Mouse (Mus musculus) ZHBTc4 (cell line): ENCODE results near the gene Psme4.
A peak's percentile ranks its signal among the peaks of the same experiment; 100 is the strongest.

Source experiments
- DNase-seq: peaks from one replicate; pipeline ENCODE4 v3.0.0-alpha.2; 2011; ENCODE audit warnings: low read depth, low spot score

Psme4 gene

DNA sequence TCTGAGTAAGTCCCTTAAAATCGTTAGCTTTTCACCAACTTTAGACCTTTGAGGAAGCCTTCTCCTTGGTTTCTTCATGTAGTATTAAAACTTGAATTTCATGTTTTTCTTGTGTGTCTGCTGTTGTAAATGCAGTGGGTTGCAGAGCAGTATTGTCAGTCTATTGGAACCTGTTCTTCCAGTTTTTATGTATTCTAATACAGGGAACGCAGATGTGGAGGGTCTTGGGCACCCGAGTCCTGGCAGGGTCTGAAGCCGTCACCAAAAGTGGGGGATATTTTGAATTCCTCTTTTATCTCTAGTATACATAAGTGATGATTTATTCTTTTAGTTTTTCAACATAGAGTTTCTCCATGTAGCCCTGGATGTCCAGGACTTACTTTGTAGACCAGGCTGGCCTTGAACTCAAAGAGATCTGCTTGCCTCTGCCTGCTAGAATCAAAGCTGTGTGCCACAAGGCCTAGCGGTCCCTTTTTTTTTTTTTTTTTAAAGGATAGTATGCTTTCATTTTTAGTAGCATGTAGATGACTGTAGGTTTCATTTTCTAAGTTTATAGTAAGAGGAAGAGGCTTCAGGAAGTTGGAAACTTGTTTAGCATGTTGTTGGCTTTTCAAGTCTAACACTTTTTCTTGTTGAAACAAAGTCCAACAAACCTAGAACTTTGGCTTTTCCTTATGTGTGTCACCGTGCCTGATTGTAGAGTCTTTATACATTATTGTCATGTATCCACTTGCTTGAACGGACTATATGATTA, 14.9 kb downstream of the Psme4 start:
- no peak for DNase-seq

DNA sequence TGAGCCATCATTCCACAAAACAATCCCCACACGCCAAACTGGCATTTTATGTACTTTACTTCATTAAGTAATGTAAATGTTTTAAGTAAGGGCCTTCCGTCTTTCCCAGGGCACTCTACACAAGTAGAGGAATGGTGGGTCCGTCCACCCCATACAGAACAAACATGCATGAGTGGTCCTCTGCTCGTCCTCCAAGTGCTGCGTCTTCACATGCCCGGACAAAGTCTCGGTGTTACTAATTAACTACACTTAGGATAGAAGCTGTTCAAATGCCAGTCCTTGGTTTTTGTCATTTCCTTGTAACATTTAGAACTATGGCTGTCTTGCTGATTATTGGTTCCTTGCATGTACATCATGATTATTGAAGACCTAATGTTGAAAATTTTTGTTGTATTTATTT, 21.2 kb downstream of the Psme4 start:
- DNase-seq, result peak; percentile 29

DNA sequence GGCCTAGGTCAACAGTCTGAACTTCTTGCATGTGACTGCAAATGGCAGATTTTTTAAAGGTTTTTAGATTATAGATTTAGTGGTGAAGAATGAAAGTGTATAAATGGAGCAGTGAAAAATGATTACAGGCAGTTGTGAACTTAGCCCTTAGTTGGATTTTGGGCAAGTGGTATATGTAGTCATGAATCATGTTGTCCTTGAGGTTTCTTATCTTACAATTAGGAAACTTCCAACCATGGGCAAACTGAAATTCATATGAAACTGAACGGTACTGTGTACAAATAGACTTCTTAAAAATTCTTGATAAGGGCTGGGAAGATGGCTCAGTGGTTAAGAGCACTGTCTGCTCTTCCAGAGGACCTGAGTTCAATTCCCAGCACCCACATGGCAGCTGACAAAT, 22.2 kb downstream of the Psme4 start:
- no peak for DNase-seq

DNA sequence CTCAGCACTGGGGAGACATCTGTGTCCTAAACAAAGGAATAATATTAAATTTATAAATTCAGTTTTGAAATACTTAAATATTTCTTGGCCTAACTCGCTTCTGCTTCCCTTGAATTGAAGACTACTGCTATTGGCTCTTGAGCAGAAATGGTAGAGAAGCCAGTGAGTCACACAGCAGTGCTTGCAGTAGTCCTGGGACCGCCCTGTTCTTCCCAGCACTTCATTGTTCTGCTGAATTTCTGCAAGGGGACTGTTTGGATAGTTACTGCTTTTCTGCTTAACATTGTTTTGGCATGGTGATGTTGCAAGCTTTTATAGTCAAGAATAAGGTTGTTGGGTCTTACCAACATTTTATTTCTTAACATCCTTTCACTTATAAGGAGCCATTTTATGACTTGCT, 25.7 kb downstream of the Psme4 start:
- DNase-seq, result no peak

DNA sequence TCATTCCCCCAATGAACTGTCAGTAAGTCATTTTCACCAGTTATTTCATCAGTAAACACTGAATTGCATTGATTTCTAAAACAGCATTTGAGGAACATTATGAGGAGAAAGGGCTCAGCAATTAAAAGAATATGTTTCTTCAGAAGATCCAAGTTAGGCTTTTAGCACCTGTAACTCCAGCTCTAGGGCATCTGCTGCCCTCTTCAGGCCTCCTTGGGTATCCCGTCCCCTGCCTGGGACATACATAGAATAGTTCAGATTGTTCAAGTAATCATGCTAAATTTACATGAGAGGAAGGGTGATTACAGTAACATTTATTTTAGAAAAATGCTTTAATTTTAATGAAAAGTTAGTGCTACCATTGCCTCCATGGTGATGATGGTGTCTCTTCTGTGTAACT, 28.0 kb downstream of the Psme4 start:
- peak; percentile 80 for DNase-seq

DNA sequence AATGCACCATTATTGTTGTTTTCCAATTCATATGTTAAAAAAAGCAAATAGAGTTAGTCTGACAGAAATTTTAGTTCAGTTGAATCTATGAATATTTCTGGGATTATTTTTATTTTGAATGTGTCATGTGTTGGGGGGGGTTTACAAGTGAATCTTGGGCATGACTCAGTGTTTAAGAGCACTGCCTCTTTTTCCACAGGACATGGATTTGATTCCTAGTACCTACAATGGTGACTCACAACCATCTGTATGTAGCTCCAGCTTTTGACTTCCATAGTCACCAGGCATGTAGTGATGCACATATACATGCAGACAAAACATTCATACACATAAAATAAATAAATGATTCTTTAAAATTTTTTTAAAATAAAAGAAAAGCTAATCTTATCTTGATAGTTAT, 28.6 kb downstream of the Psme4 start:
- no peak for DNase-seq

DNA sequence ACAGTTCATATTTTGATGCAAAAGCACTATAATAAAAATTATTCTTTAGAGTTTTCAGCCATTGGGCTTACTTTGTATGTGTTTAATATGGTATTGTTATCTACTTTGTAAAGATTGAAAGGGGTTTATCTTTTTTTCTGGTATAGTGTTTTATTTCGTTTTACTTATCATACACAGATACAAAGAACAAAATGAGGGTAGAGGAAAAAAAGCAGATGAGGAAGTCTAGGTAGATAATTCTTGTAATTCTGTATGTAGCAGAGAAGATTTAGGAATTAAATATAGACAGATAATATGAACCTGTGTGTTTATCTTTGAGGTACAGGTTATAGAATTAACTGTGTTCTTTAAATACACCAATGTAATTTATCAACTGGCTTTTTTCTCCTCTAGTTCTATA, 30.9 kb downstream of the Psme4 start:
- no peak for DNase-seq

DNA sequence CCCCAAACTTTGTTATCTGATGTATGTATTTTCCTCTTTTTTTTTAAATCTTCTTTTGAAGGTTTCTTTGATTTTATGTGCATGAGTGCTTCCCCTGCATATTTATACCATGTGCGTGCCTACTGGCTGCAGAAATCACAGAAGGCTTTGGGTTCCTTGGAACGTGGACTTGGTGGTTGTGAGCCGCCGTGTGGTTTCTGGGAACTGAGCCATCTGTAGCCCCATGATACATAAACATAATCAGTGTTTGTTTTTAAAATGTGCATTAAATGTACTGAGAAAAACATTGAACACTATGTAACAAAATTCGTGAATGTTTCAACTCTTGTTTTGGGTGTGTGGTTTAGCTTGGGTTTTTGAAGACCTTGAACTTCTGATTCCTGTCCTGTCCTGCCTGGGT, 49.6 kb downstream of the Psme4 start:
- DNase-seq, result no peak

DNA sequence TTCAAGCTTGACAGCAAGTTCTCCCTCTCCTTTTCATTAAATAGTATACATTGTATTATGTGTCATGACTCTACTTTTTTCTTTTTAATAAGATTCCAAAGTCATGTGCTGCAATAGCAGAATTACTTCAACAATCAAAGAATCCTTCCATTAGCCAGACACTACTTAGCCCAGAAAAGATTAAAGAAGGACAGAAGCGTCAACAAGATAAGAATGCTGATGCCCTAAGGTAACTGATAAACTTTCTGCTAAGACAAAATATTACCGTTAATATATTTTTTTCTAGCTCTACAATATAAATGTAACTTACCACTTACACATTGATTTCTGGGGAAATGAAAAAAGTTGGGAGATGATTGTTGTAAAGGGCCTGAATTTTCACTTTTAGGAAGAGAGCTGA, 67.3 kb downstream of the Psme4 start:
- DNase-seq, result no peak

DNA sequence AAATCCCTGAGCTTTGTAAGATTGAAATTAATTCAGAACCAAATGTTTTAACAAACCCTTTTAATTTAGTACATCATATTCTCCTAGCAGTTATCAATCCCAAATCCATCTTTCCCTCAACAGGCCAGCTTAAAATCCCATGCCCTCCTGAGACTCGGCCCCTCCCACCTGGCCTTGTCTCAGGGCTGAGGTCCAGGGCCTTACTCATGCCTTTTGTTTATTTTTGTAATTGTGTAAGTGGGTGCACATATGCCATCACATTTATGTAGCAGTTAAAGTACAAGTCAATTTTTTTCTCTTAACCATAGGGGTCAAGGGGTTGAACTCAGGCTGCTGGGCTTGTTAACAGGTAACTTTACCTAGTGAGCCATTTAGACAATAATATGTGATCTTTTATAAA, 72.8 kb downstream of the Psme4 start:
- no peak for DNase-seq

DNA sequence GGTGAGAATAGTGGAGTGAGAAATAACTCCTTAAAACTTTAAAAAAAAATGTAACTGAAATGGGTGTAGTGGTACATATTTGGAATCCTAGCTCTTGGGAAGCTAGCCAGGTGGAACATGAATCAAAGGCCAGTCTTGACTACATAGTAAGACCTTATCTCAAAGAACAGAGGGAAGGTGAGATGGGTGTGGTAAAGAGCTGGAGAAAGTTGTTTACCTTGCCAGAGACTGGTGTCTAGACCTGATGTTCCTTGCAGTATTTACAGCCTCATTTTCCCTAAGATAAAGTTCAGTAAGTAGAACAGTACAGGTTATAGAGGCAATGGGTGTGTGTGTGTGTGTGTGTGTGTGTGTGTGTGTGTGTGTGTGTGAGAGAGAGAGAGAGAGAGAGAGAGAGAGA, 100.9 kb downstream of the Psme4 start:
- DNase-seq, result no peak

DNA sequence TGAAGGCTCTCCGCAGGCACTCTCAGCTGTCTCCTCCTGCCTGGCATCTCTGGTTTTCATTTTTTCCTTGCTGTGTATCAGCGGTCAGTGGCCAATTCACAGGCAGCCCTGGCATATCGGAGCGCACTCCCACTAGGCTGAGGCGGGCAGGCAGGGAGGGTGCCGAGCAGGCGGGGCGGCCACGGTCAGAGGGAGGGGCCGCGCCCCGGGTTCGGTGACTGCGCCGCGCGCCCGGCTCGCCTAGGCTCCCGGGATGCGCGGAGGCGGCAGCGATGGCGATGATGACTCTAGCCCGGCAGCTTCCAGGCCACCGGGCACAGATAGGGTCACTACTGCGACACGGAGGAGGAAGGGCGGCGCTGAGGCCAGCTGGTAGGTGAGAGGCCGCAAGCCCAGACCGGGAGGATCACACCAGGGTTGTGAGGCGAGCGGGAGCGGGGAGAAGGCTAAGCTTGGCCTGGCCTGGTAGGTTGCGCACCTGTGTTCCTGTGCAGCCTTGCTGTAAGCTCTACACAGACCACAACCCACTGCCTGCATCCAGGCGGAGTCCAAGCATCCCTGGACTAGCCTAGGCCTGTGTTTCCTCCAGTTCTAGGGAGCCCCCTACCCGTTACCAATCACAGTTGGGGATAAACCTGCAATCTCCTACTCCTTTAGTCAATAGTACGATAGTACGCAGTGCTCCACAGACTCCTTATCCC, 113.8 kb downstream of the Psme4 start, which contains the start of the genes Gpr75 and Asb3:
Gene Gpr75 (plus strand): TSS at position 188 of the 701 bp plus-strand sequence.
Gene Asb3 (plus strand): TSS at position 246 of the 701 bp plus-strand sequence.
- DNase-seq, result peak; percentile 70

DNA sequence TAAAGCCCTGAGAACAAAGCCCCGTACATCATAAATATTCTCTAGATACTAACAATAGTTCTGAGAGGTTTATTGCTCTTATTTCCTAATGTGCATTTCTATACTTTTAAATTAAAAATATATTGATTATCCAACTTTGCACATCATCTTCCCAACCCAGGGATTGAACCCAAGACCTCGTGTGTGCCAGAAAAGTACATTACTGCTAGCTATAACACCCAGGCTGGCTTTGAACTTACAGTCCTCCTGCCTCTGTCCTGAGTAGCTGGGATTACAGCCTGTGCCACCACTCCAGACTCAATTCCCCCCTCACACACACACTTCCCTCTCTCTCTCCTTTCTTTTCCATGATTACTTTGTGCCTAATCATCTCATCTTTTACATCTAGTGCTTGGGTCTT, 116.6 kb downstream of the Psme4 start:
- DNase-seq, result no peak

DNA sequence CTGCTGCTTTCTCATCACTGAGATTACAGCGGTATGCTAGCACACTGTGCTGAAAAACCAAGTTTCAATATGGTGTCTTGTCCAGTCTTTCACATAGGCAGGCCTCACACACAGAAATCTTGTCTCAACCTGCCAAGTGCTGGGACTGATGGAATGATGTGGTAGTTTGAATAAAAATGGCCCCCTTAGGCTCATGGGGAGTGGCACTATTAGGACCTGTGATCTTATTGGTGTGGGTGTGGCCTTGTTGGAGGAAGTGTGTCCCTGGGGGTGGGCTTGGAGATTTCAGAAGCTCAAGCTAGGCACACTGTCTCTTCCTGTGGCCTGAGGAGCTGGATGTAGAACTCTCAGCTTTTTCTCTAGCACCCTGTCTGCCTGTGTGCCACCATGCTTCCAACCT, 124.7 kb downstream of the Psme4 start:
- DNase-seq, result peak; percentile 67

DNA sequence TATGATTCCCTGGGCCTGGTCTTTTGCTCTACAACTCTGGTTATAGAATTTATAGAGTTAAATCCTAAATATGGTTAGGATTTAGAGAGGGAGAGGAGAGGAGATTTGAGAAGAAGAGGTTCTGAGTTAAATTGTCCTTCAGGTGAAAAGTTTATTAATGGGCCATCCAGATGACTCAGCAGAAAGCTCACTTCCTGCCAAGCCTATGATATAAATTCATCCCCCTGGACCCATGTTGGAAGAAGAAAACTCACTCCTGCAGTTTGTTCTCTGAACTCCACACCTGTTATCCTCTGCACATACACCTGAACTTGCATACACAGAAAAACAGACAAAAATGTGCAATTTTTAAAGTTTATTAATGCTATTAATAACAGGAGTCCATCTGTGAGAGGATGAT, 127.8 kb downstream of the Psme4 start:
- DNase-seq, result no peak

DNA sequence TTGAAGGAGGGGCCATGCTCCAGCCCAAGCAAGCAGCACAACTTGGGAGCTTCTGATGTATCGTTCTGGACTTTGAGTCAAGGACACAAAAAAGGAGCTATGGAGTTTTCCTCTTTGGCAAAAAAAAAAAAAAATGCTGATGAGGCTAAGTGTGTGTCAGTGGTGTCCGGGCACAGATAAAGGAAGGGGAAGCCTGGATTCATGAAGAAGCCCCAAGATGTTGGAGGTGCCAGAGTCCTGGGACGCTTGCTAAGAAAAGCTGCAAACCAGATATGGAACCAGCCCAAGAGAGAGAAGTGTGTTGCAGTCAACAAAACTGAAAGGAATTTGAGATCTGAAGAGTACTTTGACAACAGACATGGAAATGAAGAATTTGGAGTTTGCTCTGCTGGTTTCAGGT, 140.8 kb downstream of the Psme4 start:
- DNase-seq, result no peak

DNA sequence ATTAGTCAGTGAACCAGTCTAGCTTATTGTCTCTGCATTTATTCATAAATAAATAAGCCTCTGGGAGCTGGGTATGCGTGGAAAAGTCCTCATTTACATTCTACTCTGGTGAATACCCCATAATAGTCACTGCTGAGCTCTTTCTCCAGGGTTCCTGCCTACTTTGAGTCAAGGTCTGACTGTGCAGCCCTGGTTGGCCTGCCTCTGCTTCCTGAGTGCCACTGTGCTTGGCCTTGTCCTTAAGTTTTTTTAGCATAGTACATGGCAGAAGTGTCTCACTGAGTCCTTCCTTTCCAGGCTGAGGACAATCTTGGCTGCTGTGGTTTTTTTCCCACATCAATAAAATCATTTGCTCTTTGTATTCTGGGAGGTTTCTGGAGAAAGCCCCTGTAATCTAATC, 149.1 kb downstream of the Psme4 start:
- no peak for DNase-seq

DNA sequence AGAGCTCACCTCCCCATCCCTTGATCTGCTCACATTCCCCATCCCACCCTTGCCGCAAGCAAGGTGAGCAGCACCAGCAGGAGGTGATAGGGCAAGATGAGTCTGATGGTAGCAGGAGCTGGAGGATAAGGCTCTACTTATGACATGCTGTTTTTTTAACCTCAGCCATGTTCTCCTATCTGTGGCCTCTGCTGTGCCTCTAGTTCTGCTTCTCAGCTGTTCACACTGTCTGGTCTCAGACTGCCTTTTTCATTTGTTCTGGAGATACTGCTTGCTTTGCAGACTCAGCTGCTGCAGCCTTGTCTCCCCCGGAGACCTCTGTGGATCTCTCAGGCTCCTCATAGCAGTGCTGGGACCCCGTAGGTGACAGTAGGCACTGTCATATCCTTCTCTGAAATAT, 151.8 kb downstream of the Psme4 start:
- DNase-seq, result no peak

DNA sequence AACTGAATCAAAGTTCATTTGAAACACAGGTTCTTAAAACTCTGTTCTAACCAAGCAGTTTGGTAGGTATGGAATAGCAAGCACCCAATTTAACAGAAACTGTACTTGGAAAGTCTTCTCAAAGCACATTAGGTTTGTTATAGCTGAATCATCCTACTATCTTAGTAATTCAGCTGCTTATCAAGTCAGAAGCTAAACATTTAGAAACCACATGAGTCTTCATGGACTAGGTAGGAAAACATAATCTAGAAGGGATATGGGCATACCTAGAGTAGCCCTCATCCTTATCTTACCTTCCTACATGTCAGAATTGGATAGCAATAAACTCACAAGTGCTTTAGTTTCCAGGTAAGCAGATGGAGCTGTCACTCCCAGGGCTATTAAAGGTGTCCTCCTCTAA, 156.6 kb downstream of the Psme4 start:
- no peak for DNase-seq

DNA sequence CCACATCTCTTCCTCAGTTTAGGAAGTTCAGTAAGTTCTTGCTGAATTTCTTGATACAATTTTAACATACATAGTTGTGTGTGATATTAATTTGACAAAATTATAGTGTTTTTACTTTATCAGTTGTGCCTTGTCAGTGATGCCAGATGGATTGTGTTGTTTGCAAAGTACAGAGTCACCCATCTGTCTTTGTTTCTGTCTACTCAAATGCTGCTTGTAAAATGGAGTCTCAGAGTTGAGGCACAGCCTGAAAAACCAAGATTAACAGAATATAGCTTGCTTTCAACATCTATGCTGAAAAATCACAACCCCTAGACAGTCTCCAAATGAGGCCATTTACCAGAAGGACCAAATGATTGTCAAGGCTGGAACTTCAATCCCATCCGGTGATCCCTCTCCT, 157.0 kb downstream of the Psme4 start:
- DNase-seq, result no peak
